Comparison of ENCODE assay signal across 14 mouse cellular contexts in genomic region chr13:76929152-76929551, GRCm38 (mm10).
"Had no signal": no experiment of that assay in that cellular context is flagged by ENCODE, and none has a peak within 500 bp of the region (broad histone marks: within the 10 kb centered on the region; RNA-seq: fewer than 3 reads in every experiment).

No protein-coding gene starts in this region.

- ATAC-seq: midbrain, embryonic 13.5 days; midbrain, embryonic 15.5 days had no signal

- H3K27me3 ChIP-seq: megakaryocyte, embryonic 14.5 days; midbrain, embryonic 13.5 days; midbrain, embryonic 15.5 days; neural tube, embryonic 12.5 days; stomach, embryonic 15.5 days had no signal

- H3K9me3 ChIP-seq: megakaryocyte, embryonic 14.5 days; midbrain, embryonic 13.5 days; midbrain, embryonic 15.5 days; neural tube, embryonic 12.5 days; stomach, embryonic 15.5 days had no signal

- DNase-seq: lung, adult 18-20 months; lung, embryonic 14.5 days; lung, postnatal 10 days; lung, postnatal 4 days; right cerebral cortex, postnatal 14 days; thymus, adult 2 months; thymus, postnatal 14 days; thymus, postnatal 36 days had no signal

- H3K4me1 ChIP-seq: megakaryocyte, embryonic 14.5 days; midbrain, embryonic 13.5 days; midbrain, embryonic 15.5 days; neural tube, embryonic 12.5 days; stomach, embryonic 15.5 days had no signal

- H3K4me3 ChIP-seq: megakaryocyte, embryonic 14.5 days; midbrain, embryonic 13.5 days; midbrain, embryonic 15.5 days; neural tube, embryonic 12.5 days; stomach, embryonic 15.5 days had no signal

- H3K27ac ChIP-seq: midbrain, embryonic 13.5 days; midbrain, embryonic 15.5 days; neural tube, embryonic 12.5 days; stomach, embryonic 15.5 days; stomach, postnatal 0 days had no signal

- H3K9ac ChIP-seq: lung, embryonic 14.5 days; midbrain, embryonic 13.5 days; midbrain, embryonic 15.5 days; neural tube, embryonic 12.5 days; stomach, embryonic 15.5 days had no signal

- H3K36me3 ChIP-seq: midbrain, embryonic 13.5 days; midbrain, embryonic 15.5 days; neural tube, embryonic 12.5 days; stomach, embryonic 15.5 days had no signal
